Mouse (Mus musculus): Measurements from ENCODE around the gene Rbp4.

- TF ChIP-seq CTCF (IDR thresholded peaks at IDR 0.05; ENCODE audit: extremely low read depth, insufficient read depth, insufficient read length, insufficient replicate concordance) (no peak), POLR2A (IDR thresholded peaks at IDR 0.05; ENCODE audit: low read depth, low read length) (no peak)
Measured at GRCm38 (mm10) chr19:38096858-38097758, 28.0 kb downstream of the Rbp4 start, which contains the start of gene Ffar4.

Measured in spleen, adult 2 months (tissue).